Comparison of ENCODE assay signal across 25 mouse cellular contexts in the genomic region with DNA sequence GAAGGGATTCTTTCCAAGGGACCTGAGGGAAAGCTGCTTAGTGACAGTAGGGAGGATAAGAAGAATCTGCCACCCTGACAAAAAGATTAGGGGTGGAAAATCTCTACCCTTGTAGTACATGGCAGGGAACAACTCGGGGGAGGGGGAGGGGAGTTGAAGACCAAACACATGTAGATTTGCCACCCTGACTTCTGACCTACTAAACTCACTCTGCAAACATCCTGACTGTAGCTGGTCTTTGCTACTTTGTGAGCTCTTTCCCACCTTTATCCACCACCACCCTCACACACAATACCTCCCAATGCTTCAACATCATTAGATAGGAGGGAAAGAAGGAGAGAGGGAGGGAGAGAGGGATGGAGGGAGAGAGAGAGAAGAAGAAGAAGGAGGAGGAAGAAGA.
DNase-seq lines count a peak whose midpoint lies in the region; ATAC-seq and TF ChIP-seq lines count a peak whose summit lies in the region.
"Had no signal": no experiment of that assay in that cellular context is flagged by ENCODE, and none has a peak within 500 bp of the region (broad histone marks: within the 10 kb centered on the region; RNA-seq: fewer than 3 reads in every experiment).

No protein-coding gene starts in this region.

- H3K4me1 ChIP-seq in midbrain, embryonic 10.5 days = peaks cover 8% of the 10 kb centered on the region
- no peaks in the 10 kb centered on the region for H3K4me1 ChIP-seq in midbrain, embryonic 13.5 days (replicated peaks)
- H3K4me1 ChIP-seq in stomach, embryonic 14.5 days (ENCODE audit: control insufficient read depth, insufficient read depth, low read length) = no peaks in the 10 kb centered on the region
- H3K4me1 ChIP-seq in stomach, postnatal 0 days (replicated peaks; ENCODE audit: control insufficient read depth, insufficient read depth) = no peaks in the 10 kb centered on the region
- H3K4me1 ChIP-seq in kidney, embryonic 15.5 days = no peaks in the 10 kb centered on the region
- H3K4me1 ChIP-seq: embryonic facial prominence, embryonic 13.5 days; forebrain, embryonic 12.5 days; forebrain, embryonic 15.5 days; heart, embryonic 13.5 days had no signal

- no peak overlapping the region for H3K4me3 ChIP-seq in midbrain, embryonic 10.5 days
- no peak overlapping the region for H3K4me3 ChIP-seq in midbrain, embryonic 13.5 days (replicated peaks)
- no peak overlapping the region for H3K4me3 ChIP-seq in stomach, embryonic 14.5 days (ENCODE audit: low read depth, low read length)
- no peak overlapping the region for H3K4me3 ChIP-seq in stomach, postnatal 0 days (ENCODE audit: low read depth, low read length)
- no peak overlapping the region for H3K4me3 ChIP-seq in kidney, embryonic 15.5 days (replicated peaks)
- H3K4me3 ChIP-seq: embryonic facial prominence, embryonic 10.5 days; embryonic facial prominence, embryonic 13.5 days; erythroblast, embryonic 14.5 days; forebrain, embryonic 12.5 days; forebrain, embryonic 15.5 days; heart, embryonic 13.5 days had no signal

- TF ChIP-seq CTCF in stomach, postnatal 0 days (IDR thresholded peaks at IDR 0.05; ENCODE audit: low read depth) = no peak

- peak; percentile 12 for DNase-seq in midbrain, embryonic 10.5 days (ENCODE audit: low spot score)
- no peak for DNase-seq in stomach, postnatal 0 days (ENCODE audit: low spot score)
- DNase-seq in retina, postnatal 7 days (ENCODE audit: low read depth, low spot score) = peak; percentile 4
- DNase-seq: adrenal gland, adult 8-10 months; adrenal gland, postnatal 25 days; cerebellum, adult 11-12 months; cerebellum, adult 8-10 months; cerebellum, postnatal 10 days; cerebellum, postnatal 36 days; embryo, embryonic 11 days; gastrocnemius, postnatal 25 days; heart, adult 18-20 months; heart, postnatal 14 days; heart, postnatal 4 days had no signal

- ATAC-seq in midbrain, embryonic 13.5 days = no peak
- ATAC-seq in stomach, embryonic 14.5 days (ENCODE audit: insufficient number of reproducible peaks, insufficient read depth, low FRiP score, low read depth) = 0 out of 2 replicates have a peak, but pooled peaks have one; percentile 42
- ATAC-seq in stomach, postnatal 0 days (ENCODE audit: low FRiP score, low TSS enrichment) = no peak
- no peak for ATAC-seq in kidney, embryonic 15.5 days (replicated peaks; ENCODE audit: low FRiP score)
- ATAC-seq: activated CD4-positive, CD25-positive, alpha-beta regulatory T cell, adult 4 months; forebrain, embryonic 15.5 days had no signal

- no peak overlapping the region for H3K4me2 ChIP-seq in midbrain, embryonic 13.5 days (replicated peaks)
- no peak overlapping the region for H3K4me2 ChIP-seq in stomach, embryonic 14.5 days (replicated peaks; ENCODE audit: low read depth, low read length)
- H3K4me2 ChIP-seq in stomach, postnatal 0 days (replicated peaks; ENCODE audit: low read depth) = no peak overlapping the region
- H3K4me2 ChIP-seq in kidney, embryonic 15.5 days = no peak overlapping the region
- H3K4me2 ChIP-seq: embryonic facial prominence, embryonic 13.5 days; forebrain, embryonic 12.5 days; forebrain, embryonic 15.5 days; heart, embryonic 13.5 days; hindbrain, embryonic 14.5 days had no signal

- 10% methylated on average over 1 of the region's 1 CpGs for whole genome bisulfite sequencing in midbrain, embryonic 10.5 days
- 29% methylated on average over 1 of the region's 1 CpGs for WGBS in midbrain, embryonic 13.5 days
- WGBS in stomach, embryonic 14.5 days = 0% methylated on average over 1 of the region's 1 CpGs
- 11% methylated on average over 1 of the region's 1 CpGs for WGBS in stomach, postnatal 0 days
- WGBS in kidney, embryonic 15.5 days = 37% methylated on average over 1 of the region's 1 CpGs

- no peaks in the 10 kb centered on the region for H3K27me3 ChIP-seq in midbrain, embryonic 10.5 days (ENCODE audit: low read depth, poor library complexity, severe bottlenecking)
- no peaks in the 10 kb centered on the region for H3K27me3 ChIP-seq in midbrain, embryonic 13.5 days
- H3K27me3 ChIP-seq in stomach, embryonic 14.5 days (ENCODE audit: control insufficient read depth, insufficient read depth, low read length) = no peaks in the 10 kb centered on the region
- no peaks in the 10 kb centered on the region for H3K27me3 ChIP-seq in stomach, postnatal 0 days (ENCODE audit: control insufficient read depth, insufficient read depth, low read length)
- H3K27me3 ChIP-seq in kidney, embryonic 15.5 days = no peaks in the 10 kb centered on the region
- H3K27me3 ChIP-seq: embryonic facial prominence, embryonic 13.5 days; forebrain, embryonic 12.5 days; forebrain, embryonic 15.5 days; heart, embryonic 13.5 days had no signal

- H3K27ac ChIP-seq in midbrain, embryonic 10.5 days (replicated peaks) = no peak overlapping the region
- no peak overlapping the region for H3K27ac ChIP-seq in midbrain, embryonic 13.5 days
- H3K27ac ChIP-seq in stomach, embryonic 14.5 days (ENCODE audit: low read length) = no peak overlapping the region
- no peak overlapping the region for H3K27ac ChIP-seq in stomach, postnatal 0 days (replicated peaks)
- no peak overlapping the region for H3K27ac ChIP-seq in kidney, embryonic 15.5 days
- H3K27ac ChIP-seq: embryonic facial prominence, embryonic 10.5 days; embryonic facial prominence, embryonic 13.5 days; forebrain, embryonic 12.5 days; forebrain, embryonic 15.5 days; heart, embryonic 13.5 days; hindbrain, embryonic 14.5 days had no signal

- TF ChIP-seq EP300 in stomach, postnatal 0 days (optimal IDR thresholded peaks at IDR 0.05) = no peak

- no peaks in the 10 kb centered on the region for H3K36me3 ChIP-seq in midbrain, embryonic 10.5 days
- no peaks in the 10 kb centered on the region for H3K36me3 ChIP-seq in midbrain, embryonic 13.5 days
- no peaks in the 10 kb centered on the region for H3K36me3 ChIP-seq in stomach, embryonic 14.5 days (ENCODE audit: control insufficient read depth, insufficient read depth, low read length)
- H3K36me3 ChIP-seq in stomach, postnatal 0 days (ENCODE audit: control insufficient read depth, insufficient read depth, low read length) = no peaks in the 10 kb centered on the region
- no peaks in the 10 kb centered on the region for H3K36me3 ChIP-seq in kidney, embryonic 15.5 days
- H3K36me3 ChIP-seq: embryonic facial prominence, embryonic 10.5 days; embryonic facial prominence, embryonic 13.5 days; forebrain, embryonic 12.5 days; forebrain, embryonic 15.5 days; heart, embryonic 13.5 days had no signal

- H3K9ac ChIP-seq in midbrain, embryonic 13.5 days (replicated peaks) = no peak overlapping the region
- no peak overlapping the region for H3K9ac ChIP-seq in stomach, embryonic 14.5 days (replicated peaks; ENCODE audit: low read depth, low read length)
- H3K9ac ChIP-seq in stomach, postnatal 0 days (ENCODE audit: low read length) = no peak overlapping the region
- no peak overlapping the region for H3K9ac ChIP-seq in kidney, embryonic 15.5 days
- H3K9ac ChIP-seq: embryonic facial prominence, embryonic 13.5 days; forebrain, embryonic 12.5 days; forebrain, embryonic 15.5 days; heart, embryonic 13.5 days; hindbrain, embryonic 14.5 days had no signal

- H3K9me3 ChIP-seq in midbrain, embryonic 10.5 days (replicated peaks) = no peaks in the 10 kb centered on the region
- H3K9me3 ChIP-seq in midbrain, embryonic 13.5 days = no peaks in the 10 kb centered on the region
- H3K9me3 ChIP-seq in stomach, embryonic 14.5 days (ENCODE audit: control insufficient read depth, low read depth, low read length) = no peaks in the 10 kb centered on the region
- H3K9me3 ChIP-seq in stomach, postnatal 0 days (ENCODE audit: control insufficient read depth, low read length) = no peaks in the 10 kb centered on the region
- no peaks in the 10 kb centered on the region for H3K9me3 ChIP-seq in kidney, embryonic 15.5 days (replicated peaks)
- H3K9me3 ChIP-seq: embryonic facial prominence, embryonic 10.5 days; embryonic facial prominence, embryonic 13.5 days; forebrain, embryonic 12.5 days; forebrain, embryonic 15.5 days; heart, embryonic 13.5 days had no signal
